Mouse (Mus musculus) heart, adult 8-10 months (tissue): ENCODE data around the gene Nolc1. TPM values are rescaled to one million over a fixed set of nuclear protein-coding genes. Genes with fewer than 3 reads are reported as not detected.

Source experiments
- DNase-seq: peaks from one replicate; pipeline ENCODE4 v3.0.0; 2022; ENCODE audit warnings: low spot score
- total RNA-seq, 4 experiments: library from RNA; stranded (reverse); gene quantifications; 2 replicates each; pipeline ENCODE4 v1.2.4; 2022

Nolc1 gene
- total RNA-seq, result 10 to 100 TPM; 18.4 to 19.6 (median 18.7) TPM

DNA sequence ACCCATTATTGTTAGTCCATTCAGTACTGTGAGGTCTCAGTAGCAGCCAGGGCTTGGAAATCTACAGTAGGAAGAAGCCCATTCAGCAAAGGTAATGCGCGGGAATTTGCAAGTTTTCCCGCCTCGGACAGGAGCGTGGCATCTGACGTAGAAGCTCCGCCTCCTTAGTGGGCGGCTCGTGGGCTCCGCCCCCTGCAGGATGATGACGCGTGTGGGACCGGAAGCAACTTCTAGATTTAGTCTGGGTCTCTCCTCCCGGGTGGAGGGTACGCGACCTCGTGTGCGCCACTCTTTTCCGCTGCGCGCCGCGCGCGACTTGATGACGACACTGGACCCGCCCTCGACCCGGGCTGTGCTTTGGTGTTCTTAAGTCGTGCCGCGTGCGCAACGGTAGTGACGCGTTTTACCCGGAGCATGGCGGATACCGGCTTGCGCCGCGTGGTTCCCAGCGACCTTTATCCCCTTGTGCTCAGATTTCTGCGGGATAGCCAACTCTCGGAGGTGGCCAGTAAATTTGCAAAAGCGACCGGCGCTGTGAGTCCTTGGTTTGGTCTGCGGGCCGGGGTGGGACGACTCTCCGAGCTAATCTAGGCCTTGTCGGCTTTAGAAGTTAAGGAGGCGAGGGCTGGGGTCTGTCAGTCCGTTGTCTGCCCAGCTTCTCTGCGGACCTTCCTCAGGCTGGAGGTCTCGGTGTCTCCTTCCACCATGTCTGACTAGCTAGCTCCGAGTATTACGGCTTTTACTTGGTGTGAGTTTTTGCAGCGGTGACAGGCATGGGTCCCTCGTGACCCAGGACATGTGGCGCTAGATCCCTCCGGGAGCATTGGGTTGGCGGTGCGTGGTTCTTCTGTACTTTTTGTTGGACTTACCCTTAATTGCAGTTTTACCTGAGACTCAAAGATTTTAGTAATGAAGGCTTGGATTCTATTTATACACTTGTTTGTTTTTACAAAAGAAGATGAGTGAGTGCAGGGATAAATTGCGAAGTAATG, at the start of gene Nolc1:
Gene Nolc1, plus strand, starts transcription at position 248 of the 992 bp plus-strand sequence.
- peak; percentile 100 for DNase-seq

DNA sequence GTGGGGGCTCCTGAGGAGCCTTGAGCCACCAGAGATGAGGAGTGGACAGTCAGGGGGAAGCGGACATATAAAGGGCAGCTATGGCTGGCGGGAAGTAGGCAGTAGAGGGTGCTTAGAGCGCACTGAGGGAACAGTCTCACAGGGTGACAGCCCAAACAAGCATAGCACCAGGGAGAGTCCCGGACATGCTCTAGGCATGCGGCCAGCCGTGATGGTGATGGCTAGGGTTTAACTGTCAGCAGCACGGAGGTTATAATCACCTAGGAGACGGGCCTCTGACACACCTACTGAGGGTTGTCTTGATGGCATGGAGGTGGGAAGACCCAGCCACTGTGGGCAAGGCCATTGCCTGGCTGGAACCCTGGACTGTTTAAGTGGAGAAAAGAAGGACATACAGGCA, 49.1 kb upstream of the Nolc1 start:
- no peak for DNase-seq

- no peak for DNase-seq
Observed at GRCm38 (mm10) chr19:46028747-46029320, 46.8 kb upstream of the Nolc1 start.

DNA sequence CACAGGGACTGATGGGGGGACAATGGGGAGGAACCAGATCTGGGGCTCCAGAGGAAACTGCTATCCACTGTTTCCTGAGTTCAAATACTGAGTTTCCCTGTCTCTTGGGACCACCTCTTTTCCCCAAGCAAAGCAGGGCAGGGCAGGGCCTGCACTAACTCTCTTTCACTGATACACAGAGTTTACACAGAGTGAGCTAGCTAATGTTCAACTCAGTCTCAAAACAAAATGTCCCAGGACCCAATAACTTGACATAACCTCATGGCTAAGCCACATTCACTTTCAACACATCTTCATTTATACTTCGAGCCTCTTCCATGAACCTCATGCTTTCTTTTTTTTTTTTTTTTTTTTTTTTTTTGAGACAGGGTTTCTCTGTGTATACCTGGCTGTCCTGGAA, 46.0 kb upstream of the Nolc1 start:
- DNase-seq, result no peak

DNA sequence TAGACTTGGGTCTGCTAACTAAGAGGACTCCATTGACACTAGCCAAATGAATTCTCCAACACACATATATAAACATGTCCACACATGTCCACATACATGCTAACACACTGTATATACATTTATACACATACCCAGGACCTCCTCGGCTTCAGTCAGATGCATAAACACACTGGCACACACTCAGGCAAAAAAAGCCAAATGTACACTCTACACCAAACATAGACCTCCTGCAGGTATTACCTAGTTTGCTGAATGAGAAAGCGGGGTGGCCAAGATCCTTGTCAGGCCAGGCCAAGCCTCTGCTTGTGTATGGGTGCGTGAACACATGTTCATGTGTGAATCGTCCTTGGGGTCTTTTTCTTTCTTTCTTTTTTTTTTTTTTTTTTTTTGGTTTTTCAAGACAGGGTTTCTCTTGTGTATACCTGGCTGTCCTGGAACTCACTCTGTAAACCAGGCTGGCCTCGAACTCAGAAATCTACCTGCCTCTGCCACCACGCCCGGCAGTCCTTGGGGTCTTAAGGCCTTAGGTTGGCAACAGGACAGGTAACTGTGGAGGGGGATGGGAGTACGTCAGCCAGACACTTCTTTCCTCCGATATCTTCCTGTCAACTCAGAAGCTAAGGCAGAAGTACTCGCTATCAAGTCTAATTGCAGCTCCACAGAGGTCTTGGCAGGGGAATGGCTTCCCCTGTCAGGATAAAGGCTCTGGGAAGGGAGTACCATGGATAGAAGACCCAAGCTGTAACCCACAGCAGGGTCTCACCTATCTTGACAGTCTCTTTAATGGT, 45.3 kb upstream of the Nolc1 start:
- no peak for DNase-seq

- DNase-seq, result no peak
Observed at GRCm38 (mm10) chr19:46031689-46032432, 43.8 kb upstream of the Nolc1 start.

GRCm38 (mm10) chr19:46032731-46033510, 42.7 kb upstream of the Nolc1 start:
- no peak for DNase-seq

DNA sequence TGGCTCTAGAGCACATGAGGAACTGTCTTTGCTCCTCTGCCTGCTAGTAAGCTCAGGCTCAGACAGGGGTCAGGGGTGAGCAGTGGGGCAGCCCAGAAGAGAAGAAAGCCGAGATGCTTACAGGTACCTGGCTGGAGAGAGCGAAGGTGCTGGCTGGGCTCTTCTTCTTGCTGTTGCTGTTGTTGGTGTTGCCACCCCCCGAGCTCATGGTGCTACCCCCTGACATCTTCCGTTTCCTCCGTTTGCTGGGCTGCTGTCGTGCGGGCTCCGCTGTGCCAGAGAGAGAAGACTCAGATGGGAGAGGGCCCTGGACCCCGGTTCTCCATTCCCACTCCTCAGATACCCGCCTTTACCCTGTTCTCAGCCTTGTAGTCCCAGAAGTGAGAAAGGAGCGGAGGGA, 41.8 kb upstream of the Nolc1 start:
- DNase-seq, result no peak

DNA sequence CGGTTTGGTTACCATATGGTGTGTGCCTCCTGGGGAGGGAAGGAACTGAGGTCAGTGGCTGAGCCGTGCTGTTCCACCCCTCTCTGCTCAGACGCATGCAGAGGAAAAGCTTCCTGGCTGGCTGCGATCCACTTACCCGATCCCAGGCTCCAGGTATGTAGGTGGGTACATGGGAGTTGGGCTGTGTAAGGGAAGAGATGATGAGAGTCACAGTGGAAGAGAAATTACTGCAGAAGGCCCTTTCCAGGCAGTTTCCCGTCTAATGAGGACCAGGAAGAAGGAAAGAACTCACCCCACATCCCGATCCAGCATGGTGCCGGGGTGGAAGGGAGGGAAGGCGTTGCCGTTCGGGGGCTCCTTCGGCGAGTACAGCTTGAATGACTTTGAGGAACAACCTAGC, 39.7 kb upstream of the Nolc1 start:
- no peak for DNase-seq

DNA sequence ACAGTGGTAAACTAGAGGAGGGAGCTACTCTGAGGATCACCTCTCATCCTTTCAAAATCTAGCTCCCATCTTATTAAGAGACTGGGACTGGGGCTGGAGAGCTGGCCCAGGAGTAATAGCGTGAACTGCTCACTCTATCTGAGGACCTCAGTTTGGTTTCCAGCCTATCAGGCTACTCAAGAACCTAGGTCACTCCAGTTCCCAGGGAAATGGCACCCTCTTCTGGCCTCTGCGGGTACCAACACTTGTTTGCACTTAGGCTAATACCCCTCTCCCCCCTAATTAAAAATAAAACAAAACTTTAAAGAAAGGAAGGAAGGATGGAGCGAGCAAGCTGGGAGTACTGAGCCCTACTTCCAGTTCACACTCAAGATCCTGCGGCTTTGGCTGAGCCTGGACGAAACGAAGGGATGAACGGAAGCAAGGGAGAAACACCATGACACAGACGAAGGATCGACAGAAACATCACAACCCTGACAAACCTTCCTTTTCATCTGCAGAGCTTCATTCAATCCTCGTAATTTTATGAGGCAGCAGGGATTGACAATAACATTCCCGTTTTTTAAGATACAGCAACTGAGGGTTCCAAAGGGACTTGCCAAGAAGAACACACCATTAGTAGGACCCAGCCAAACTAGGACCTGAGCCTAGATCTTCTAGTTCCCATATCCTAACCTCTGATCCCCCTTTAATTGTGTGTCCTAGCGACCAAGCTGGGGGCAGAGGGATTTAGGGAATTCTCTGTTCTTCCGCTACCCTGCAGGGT, 39.0 kb upstream of the Nolc1 start:
- no peak for DNase-seq

DNA sequence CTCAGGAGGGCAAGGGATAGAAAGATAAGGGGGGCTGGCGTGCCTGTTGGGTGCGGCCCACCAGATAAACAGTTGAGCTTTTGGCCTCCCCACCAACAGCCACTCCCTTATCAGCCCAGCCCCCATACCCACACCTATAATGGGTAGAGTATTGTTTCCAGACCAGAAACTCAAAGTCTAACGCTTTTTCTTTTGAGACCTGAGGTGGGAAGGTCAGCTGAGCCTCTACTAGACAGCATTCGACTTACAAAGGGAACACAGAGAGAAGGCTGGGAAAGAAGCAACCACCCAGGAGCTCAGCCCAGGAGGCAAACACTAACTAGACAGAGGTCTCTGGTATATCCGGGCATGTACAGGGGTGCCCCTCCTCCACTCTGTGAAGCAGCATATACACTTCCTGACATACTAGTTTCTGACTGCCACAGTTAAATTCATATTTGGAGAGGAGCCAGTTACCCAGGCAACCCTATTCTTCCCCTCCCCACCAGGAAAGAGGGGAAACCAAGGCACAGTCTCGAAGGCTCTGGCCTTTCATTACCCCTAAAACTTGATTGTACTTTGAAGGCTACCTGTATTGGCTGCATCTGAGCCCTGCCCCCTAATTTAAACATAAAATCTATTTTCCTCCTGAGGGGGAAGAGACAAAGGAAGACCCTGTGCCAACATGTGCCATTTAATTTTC, 38.3 kb upstream of the Nolc1 start:
- DNase-seq, result no peak

DNA sequence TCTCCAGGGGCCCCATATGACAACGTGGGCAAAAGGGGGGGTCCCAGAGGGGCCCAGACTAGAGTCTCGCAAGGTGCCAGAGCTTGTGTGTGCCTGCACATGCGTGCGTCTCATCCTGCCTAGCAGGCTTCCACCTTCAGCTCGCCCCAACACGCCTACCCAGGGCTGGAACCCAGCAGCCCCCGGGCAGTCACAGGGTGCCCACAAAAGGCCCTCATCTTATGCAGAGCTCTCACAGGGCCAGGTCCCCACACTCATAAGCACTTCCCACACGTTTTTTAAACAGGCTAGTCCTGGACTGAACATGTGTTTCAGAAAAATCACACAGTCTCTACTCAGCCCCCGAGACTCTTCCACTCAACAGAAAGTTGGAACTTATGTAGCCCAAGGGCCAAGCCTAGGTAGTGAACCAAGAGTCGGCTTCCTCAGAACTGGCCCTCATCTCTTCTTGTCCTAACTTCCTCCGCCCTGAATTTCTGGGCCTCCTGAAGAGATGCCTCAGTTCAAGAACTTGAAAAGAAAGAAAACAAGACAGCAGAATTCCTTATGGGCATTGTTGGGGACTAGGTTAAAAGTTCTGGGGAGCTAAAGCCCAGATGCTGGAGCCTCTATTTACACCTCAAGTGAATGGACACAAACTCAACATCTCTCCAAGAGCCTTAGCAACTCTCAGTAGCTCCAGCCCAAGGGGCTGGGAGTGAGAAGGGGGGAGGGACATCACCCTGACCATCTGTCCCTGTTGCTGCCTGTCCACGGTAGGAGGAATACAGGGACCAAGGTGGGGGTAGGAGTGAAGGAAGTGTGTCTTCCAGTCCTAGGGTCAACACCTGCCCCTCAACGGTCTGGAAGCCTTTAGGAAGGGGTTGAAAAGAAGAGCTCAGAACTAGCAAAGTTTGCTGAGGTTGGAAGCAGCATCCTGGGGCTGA, 37.5 kb upstream of the Nolc1 start:
- DNase-seq, result no peak

GRCm38 (mm10) chr19:46038851-46039260, 36.8 kb upstream of the Nolc1 start:
- no peak for DNase-seq

DNA sequence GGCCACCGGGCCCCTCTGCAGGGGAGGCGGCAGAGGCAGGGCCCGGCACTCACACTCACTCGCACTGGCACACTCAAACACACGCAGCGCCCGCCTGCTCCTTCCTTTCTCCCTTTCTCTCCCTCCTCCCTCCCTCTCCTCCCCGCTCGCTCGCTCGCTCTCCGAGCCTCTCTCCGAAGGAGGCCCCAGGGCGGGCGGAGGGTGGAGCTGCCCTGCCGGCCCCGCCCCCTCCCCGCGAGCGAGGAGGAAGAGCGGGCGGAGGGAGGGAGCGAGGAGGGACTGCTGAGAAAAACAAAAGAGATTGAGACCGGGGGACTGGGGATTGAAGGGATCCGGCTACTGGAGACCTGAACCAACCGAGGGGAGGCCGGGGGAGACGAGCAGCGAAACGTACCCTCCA, 36.2 kb upstream of the Nolc1 start:
- peak; percentile 79 for DNase-seq

DNA sequence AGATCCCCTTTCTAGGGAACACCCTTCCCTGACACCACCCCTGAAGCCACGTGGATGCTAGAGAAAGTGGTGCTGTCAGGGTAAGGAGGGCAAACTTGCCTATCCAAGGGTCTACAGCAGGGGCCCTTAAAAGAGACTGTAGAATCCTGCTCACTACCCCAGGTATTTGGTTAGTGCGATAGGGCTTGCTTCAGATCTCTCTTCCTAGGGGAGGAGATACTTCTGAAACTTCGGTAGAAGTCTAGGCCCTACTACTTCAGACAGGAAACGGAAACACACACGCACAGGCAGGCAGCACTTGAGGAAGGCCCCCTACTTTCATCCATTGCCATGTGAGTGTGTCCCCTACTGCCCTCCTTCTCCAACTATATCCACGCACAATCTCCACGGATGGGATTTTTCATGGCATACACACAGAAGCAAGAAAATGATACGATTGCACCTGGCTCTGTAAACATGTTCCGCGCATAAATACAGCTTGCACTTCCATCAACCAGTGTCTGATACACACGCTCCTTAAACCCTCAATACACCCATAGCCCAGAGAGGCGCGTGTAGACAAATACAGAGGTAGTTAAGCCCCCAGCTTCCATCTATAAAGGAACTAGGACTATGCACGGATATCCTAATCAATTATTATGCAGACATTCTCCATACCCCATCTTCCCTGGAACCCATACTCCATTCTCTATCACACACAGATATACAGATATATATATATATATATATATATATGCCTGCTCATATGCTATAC, 35.3 kb upstream of the Nolc1 start:
- DNase-seq, result no peak

- DNase-seq, result no peak
Observed at GRCm38 (mm10) chr19:46041299-46041932, 34.2 kb upstream of the Nolc1 start.

- DNase-seq, result peak; percentile 77
Observed at GRCm38 (mm10) chr19:46041933-46042475, 33.7 kb upstream of the Nolc1 start.
